Mouse (Mus musculus) bone marrow macrophage, adult 2 months (primary cell): Measurements from ENCODE around the gene Kcng4.

Experiments used
- CTCF ChIP-seq: IDR thresholded peaks from 2 replicates; pipeline ENCODE4 v1.5.1; 2012; ENCODE audit warnings: low read depth, mild to moderate bottlenecking, low read length, moderate library complexity
- POLR2A ChIP-seq: IDR thresholded peaks from 2 replicates; pipeline ENCODE4 v1.6.1; 2012; ENCODE audit warnings: mild to moderate bottlenecking, low read depth, low read length, borderline replicate concordance

DNA sequence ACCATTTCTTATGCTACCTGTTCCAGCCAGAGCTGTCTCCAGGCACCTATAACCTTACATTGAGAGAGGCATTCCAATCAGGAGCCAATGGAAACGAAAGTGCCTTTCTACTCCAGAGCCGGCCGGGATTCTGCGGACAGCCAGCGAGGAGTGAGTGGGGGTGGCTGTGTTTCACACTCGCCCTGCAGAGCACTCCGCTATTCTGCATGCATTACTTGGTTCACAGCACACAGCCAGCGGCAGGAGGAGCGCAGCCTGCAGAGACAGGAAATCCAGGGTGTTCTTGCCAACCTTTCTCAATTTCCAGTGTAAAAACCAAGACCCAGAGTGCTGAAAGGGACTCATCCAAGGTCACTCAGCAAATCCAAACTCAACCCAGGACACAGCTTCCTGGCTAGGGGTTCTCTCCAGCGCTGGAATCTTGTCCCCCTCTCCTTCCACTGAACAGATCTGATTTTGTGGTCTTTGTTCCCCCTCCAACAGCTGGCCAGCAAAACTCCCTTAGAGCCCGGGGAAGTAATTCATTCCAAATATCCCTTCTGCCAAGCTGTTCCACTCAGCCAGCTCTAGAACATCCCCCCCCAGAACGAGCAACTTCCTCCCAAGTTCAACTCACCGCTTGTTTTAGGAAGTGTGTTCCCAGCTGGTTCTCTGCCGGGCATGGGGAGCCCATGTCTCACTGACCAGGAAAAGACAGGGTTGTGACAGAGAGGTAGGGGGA, 704 bp downstream of the Kcng4 start:
- TF ChIP-seq POLR2A (no peak), CTCF (no peak)
